Mouse (Mus musculus) ES-Bruce4 (cell line): ENCODE data around the gene Spa17. TPM values are rescaled to one million over a fixed set of nuclear protein-coding genes. Genes with fewer than 3 reads are reported as not detected.

Experiments used
- H3K27ac ChIP-seq: 2 replicates; pipeline ENCODE4 v1.5.1; 2012; ENCODE audit warnings: low read length, inconsistent platforms; ENCODE audit not compliant: insufficient read depth
- H3K27me3 ChIP-seq: 2 replicates; pipeline ENCODE4 v1.6.1; 2012; ENCODE audit warnings: mild to moderate bottlenecking, low read length, inconsistent platforms; ENCODE audit not compliant: control insufficient read depth, poor library complexity, insufficient read depth, severe bottlenecking
- H3K36me3 ChIP-seq: 2 replicates; pipeline ENCODE4 v1.6.1; 2012; ENCODE audit warnings: inconsistent platforms, mild to moderate bottlenecking, low read length, moderate library complexity; ENCODE audit not compliant: control insufficient read depth, poor library complexity, insufficient read depth, severe bottlenecking
- H3K4me1 ChIP-seq: one replicate; pipeline ENCODE4 v1.8.1; 2011; ENCODE audit warnings: low read length; ENCODE audit not compliant: control insufficient read depth, insufficient read depth
- H3K4me3 ChIP-seq: 2 replicates; pipeline ENCODE4 v1.5.1; 2011; ENCODE audit warnings: low read depth, mild to moderate bottlenecking, low read length
- H3K9ac ChIP-seq: 2 replicates; pipeline ENCODE4 v1.6.1; 2012; ENCODE audit warnings: low read depth, mild to moderate bottlenecking, inconsistent platforms; ENCODE audit not compliant: poor library complexity, severe bottlenecking
- H3K9me3 ChIP-seq: replicated peaks from 2 replicates; pipeline ENCODE4 v1.6.1; 2012; ENCODE audit warnings: mild to moderate bottlenecking, low read length, inconsistent platforms; ENCODE audit not compliant: control insufficient read depth, poor library complexity, insufficient read depth, severe bottlenecking
- CTCF ChIP-seq: IDR thresholded peaks from one replicate; pipeline ENCODE4 v1.8.1; 2011; ENCODE audit warnings: low read depth, low read length
- EP300 ChIP-seq: IDR thresholded peaks from 2 replicates; pipeline ENCODE4 v1.6.1; 2011; ENCODE audit warnings: low read depth, low read length; ENCODE audit not compliant: insufficient read depth
- POLR2A ChIP-seq: IDR thresholded peaks from one replicate; pipeline ENCODE4 v1.8.1; 2011; ENCODE audit warnings: low read length; ENCODE audit not compliant: insufficient read depth
- polyA plus RNA-seq: library from polyadenylated mRNA; stranded (reverse); fragments of >200 nt; gene quantifications from 2 replicates; pipeline ENCODE4 v1.2.4, GENCODE M21; 2011; ENCODE audit warnings: low read depth; ENCODE audit not compliant: missing spikeins, insufficient read depth, insufficient read length

Gene Spa17
- polyA plus RNA-seq, 1 experiment: 5.3 TPM

DNA sequence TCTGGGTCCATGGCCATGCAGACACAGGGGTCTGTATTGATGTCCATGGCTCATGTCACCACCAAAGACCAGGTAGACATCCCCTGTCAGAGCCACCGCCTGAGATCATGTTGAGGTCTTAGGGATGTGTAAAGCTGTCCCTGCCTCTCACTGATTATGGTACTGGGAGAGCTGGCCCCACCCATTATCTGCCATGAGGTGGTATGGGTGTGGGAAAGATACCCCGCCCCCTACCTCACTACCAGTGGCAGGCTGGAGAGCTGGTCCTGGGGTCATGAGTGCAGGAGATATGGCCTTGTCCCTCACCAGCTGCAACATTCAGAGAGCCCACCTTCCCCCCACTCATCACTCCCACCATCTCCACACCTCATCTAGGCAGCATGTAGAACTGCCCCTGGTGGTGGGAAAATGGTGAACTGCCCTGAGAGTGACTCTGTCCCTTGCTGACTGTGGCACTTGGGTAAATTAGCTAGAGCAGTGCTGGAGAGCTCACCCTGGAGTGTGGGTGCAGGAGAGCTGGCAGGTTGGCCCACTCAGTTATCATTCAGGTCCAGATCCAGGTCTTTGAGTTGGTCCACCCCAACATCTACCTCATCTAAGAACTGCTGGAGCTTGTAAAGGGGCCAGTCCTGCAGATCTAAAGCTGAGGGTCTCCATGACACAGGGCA, 12.8 kb downstream of the Spa17 start:
- no peak overlapping the region for H3K27ac ChIP-seq
- no peaks in the 10 kb centered on the region for H3K4me1 ChIP-seq
- H3K27me3 ChIP-seq: no peaks in the 10 kb centered on the region
- H3K9me3 ChIP-seq: no peaks in the 10 kb centered on the region
- H3K4me3 ChIP-seq: no peak overlapping the region
- no peak overlapping the region for H3K9ac ChIP-seq
- TF ChIP-seq CTCF: no peak
- TF ChIP-seq EP300: no peak
- no peaks in the 10 kb centered on the region for H3K36me3 ChIP-seq

DNA sequence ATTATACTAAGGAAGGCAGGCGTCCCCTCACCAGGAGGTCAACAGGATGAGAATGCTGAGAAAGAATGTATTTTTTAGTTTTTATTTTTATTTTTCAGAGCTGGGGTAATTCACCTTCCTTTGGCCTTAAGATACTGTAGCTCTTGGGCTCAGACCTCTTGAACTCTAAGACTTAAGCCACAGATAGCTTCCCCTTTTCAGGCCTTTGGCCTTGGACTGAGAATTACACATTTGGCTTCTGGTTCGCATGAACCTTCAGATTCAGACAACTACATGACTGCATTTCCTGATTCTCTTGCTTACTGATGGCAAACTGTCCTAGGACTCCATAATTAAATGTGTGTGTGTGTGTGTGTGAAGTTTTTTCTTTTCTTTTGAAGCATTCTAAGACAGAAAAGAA, 14.9 kb downstream of the Spa17 start:
- Histone ChIP-seq H3K4me1 (no peaks in the 10 kb centered on the region), H3K27me3 (no peaks in the 10 kb centered on the region), H3K4me3 (no peak overlapping the region), H3K27ac (no peak overlapping the region), H3K36me3 (no peaks in the 10 kb centered on the region), H3K9me3 (no peaks in the 10 kb centered on the region), H3K9ac (no peak overlapping the region)
- TF ChIP-seq POLR2A (no peak), CTCF (no peak), EP300 (no peak)

DNA sequence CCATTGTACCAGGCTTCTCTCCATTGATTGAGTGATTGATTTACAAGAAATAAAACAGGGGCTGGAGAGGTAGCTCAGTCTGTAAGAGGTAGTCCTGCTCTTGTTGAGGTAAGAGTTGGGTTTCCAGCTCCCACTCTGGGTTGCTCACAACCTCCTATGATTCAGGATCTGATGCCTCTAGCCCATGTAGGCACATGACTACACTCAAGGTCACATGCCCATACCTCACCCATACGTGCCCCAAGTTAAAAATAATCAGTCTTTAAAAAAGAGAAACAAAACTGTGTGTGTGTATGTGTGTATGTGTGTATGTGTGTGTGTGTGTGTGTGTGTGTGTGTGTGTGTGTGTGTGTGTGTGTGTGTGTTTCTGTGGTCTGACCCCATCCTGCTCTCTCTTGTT, 18.0 kb downstream of the Spa17 start:
- H3K4me1 ChIP-seq: no peaks in the 10 kb centered on the region
- H3K4me3 ChIP-seq: no peak overlapping the region
- no peaks in the 10 kb centered on the region for H3K36me3 ChIP-seq
- H3K27ac ChIP-seq: no peak overlapping the region
- H3K9me3 ChIP-seq: no peaks in the 10 kb centered on the region
- TF ChIP-seq EP300: no peak
- no peak for TF ChIP-seq CTCF
- TF ChIP-seq POLR2A: no peak
- H3K27me3 ChIP-seq: no peaks in the 10 kb centered on the region
- H3K9ac ChIP-seq: no peak overlapping the region

DNA sequence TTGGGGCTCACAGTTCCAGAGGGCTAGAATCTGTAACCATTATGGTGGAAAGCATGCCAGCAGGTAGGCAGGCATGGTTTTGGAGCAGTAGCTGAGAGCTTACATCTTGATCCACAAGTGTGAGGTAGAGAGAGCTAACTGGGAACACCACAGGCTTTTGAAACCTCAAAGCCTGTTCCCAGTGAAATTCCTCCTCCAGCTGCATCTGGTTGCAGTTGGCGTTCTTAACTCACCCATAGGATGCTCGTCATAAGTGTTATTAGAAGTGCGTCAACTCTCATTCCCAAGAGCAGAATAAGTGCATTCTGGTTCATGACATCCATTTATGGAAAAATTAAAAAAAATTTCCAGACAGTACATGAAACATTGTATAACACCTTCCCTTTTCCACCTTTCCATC, 19.8 kb downstream of the Spa17 start:
- Histone ChIP-seq H3K4me1 (no peaks in the 10 kb centered on the region), H3K27me3 (no peaks in the 10 kb centered on the region), H3K36me3 (no peaks in the 10 kb centered on the region), H3K9me3 (no peaks in the 10 kb centered on the region), H3K9ac (no peak overlapping the region), H3K27ac (no peak overlapping the region), H3K4me3 (no peak overlapping the region)
- no peak for TF ChIP-seq POLR2A
- no peak for TF ChIP-seq CTCF
- TF ChIP-seq EP300: no peak

DNA sequence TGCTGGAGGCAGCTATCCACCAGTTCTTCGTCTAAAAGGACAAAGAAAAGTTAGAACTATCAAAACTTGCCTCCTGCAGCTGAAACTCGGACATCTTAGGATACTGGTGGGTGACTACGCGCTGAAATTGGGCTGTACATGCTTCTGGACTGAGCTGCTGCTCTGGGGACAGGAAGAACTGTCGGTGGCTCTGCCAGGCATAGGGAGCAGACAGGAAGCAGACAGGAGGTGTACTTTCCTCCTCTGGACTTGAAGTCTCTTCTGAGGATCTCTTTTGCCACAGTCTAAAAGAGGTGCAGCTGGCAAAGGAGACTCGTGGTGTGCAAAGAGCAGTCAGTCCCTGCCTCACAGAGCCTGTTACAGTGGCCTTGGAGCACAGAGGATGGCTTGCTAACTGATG, 20.9 kb downstream of the Spa17 start:
- no peaks in the 10 kb centered on the region for H3K27me3 ChIP-seq
- no peaks in the 10 kb centered on the region for H3K9me3 ChIP-seq
- no peak overlapping the region for H3K27ac ChIP-seq
- H3K36me3 ChIP-seq: no peaks in the 10 kb centered on the region
- no peaks in the 10 kb centered on the region for H3K4me1 ChIP-seq
- H3K9ac ChIP-seq: no peak overlapping the region
- TF ChIP-seq EP300: no peak
- no peak for TF ChIP-seq CTCF
- no peak for TF ChIP-seq POLR2A
- H3K4me3 ChIP-seq: no peak overlapping the region

DNA sequence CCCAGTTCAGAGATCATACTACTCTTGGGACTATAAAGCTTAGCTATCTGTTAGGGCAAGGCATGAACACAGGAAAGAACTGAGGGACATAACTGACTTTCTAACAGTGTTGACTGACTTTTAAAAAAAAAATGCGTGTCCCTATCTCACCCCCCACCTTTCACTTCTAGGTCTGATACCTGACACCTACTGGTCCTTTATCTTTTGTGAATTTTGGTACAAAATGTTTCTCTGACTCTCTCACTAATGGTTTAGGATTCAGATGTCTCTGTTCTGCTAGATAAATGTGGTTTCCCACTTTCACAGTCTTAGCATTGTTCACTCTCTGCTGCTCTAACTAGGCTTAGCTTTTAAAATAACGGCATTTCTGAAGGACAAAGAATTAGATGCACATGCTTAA, 21.5 kb downstream of the Spa17 start:
- Histone ChIP-seq H3K27ac (no peak overlapping the region), H3K4me3 (no peak overlapping the region), H3K36me3 (no peaks in the 10 kb centered on the region), H3K9me3 (no peaks in the 10 kb centered on the region), H3K4me1 (no peaks in the 10 kb centered on the region), H3K9ac (no peak overlapping the region), H3K27me3 (no peaks in the 10 kb centered on the region)
- TF ChIP-seq POLR2A (no peak), EP300 (no peak), CTCF (no peak)
